Mouse (Mus musculus) spleen, adult 2 months (tissue): ENCODE results near the gene Glis1.

Experiments used
- CTCF ChIP-seq: fragments of 200-500 bp; IDR thresholded peaks from 2 replicates; pipeline ENCODE4 v1.5.1; 2011; ENCODE audit warnings: mild to moderate bottlenecking, inconsistent platforms; ENCODE audit not compliant: insufficient read depth, insufficient read length, insufficient replicate concordance; ENCODE audit errors: extremely low read depth
- POLR2A ChIP-seq: fragments of 200-500 bp; IDR thresholded peaks from 2 replicates; pipeline ENCODE4 v1.6.1; 2011; ENCODE audit warnings: low read depth, low read length, inconsistent platforms

DNA sequence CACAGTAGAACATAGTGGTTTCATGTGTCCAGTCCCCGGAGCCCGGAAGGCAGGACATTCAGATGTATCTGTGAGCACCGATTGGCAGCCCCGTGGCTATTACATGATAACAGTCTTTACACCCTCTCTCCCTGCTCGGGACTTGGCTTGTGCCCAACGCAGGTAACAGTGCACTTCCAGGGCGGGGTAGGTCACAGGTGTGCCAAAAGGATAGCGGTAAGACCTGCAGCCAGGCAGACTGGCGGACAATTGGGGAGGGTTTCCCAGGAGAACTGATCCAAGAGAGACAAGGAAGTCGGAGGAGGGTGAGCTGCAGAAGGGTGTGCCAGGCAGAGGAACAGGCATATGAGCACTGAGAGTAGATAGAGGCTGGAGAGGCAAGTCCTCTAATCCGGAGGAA, 84.4 kb downstream of the Glis1 start:
- TF ChIP-seq POLR2A (no peak), CTCF (no peak)
